Mouse (Mus musculus): ENCODE data around the gene Tbc1d17. TPM values are rescaled to one million over a fixed set of nuclear protein-coding genes. Genes with fewer than 3 reads are reported as not detected.
"Not testable (repeated sequence)": the region's sequence is repeated elsewhere in the genome, so short reads cannot be mapped to it uniquely, and the experiment has no call there.

The Tbc1d17 gene
- polyA plus RNA-seq, 1 experiment: 151 TPM

GRCm38 (mm10) chr7:44886964-44887363 is 38.1 kb upstream of the Tbc1d17 start:
- Histone ChIP-seq H3K4me1 (replicated peaks; ENCODE audit: control insufficient read depth, insufficient read depth, low read length) (peaks cover 17% of the 10 kb centered on the region), H3K36me3 (ENCODE audit: control insufficient read depth, insufficient read depth, low read length) (peaks cover 24% of the 10 kb centered on the region), H3K27me3 (ENCODE audit: control insufficient read depth, insufficient read depth, low read length) (no peaks in the 10 kb centered on the region), H3K4me3 (ENCODE audit: control insufficient read depth, insufficient read depth, low read length) (no peak overlapping the region), H3K27ac (ENCODE audit: control insufficient read depth, insufficient read depth, low read length) (no peak overlapping the region)
- WGBS: 89% methylated on average over 7 of the region's 7 CpGs
- DNase-seq: no peak
- TF ChIP-seq CTCF (IDR thresholded peaks at IDR 0.05; ENCODE audit: borderline replicate concordance, control insufficient read depth, extremely low read depth, insufficient read depth, low read length, poor library complexity) (no peak), POLR2A (IDR thresholded peaks at IDR 0.05; ENCODE audit: control insufficient read depth, extremely low read depth, insufficient read depth, low read length, poor library complexity) (no peak)

- Histone ChIP-seq H3K36me3 (ENCODE audit: control insufficient read depth, insufficient read depth, low read length) (peaks cover 28% of the 10 kb centered on the region), H3K4me3 (ENCODE audit: control insufficient read depth, insufficient read depth, low read length) (no peak overlapping the region), H3K27ac (ENCODE audit: control insufficient read depth, insufficient read depth, low read length) (no peak overlapping the region), H3K4me1 (replicated peaks; ENCODE audit: control insufficient read depth, insufficient read depth, low read length) (no peaks in the 10 kb centered on the region), H3K27me3 (ENCODE audit: control insufficient read depth, insufficient read depth, low read length) (no peaks in the 10 kb centered on the region)
- DNase-seq: no peak
- TF ChIP-seq CTCF (IDR thresholded peaks at IDR 0.05; ENCODE audit: borderline replicate concordance, control insufficient read depth, extremely low read depth, insufficient read depth, low read length, poor library complexity): no peak
- no peak for TF ChIP-seq POLR2A (IDR thresholded peaks at IDR 0.05; ENCODE audit: control insufficient read depth, extremely low read depth, insufficient read depth, low read length, poor library complexity)
- 96% methylated on average over 5 of the region's 5 CpGs for WGBS
These were observed 35.8 kb upstream of the Tbc1d17 start for GRCm38 (mm10) chr7:44884637-44885036.

- Histone ChIP-seq H3K4me3 (ENCODE audit: control insufficient read depth, insufficient read depth, low read length) (no peak overlapping the region), H3K36me3 (ENCODE audit: control insufficient read depth, insufficient read depth, low read length) (peaks cover 28% of the 10 kb centered on the region), H3K4me1 (replicated peaks; ENCODE audit: control insufficient read depth, insufficient read depth, low read length) (no peaks in the 10 kb centered on the region), H3K27me3 (ENCODE audit: control insufficient read depth, insufficient read depth, low read length) (no peaks in the 10 kb centered on the region), H3K27ac (ENCODE audit: control insufficient read depth, insufficient read depth, low read length) (no peak overlapping the region)
- DNase-seq: no peak
- TF ChIP-seq POLR2A (IDR thresholded peaks at IDR 0.05; ENCODE audit: control insufficient read depth, extremely low read depth, insufficient read depth, low read length, poor library complexity) (no peak), CTCF (IDR thresholded peaks at IDR 0.05; ENCODE audit: borderline replicate concordance, control insufficient read depth, extremely low read depth, insufficient read depth, low read length, poor library complexity) (no peak)
- WGBS: 98% methylated on average over 3 of the region's 3 CpGs
These were observed 34.2 kb upstream of the Tbc1d17 start for GRCm38 (mm10) chr7:44883036-44883435.

GRCm38 (mm10) chr7:44877833-44878232 is 29.0 kb upstream of the Tbc1d17 start:
- Histone ChIP-seq H3K36me3 (ENCODE audit: control insufficient read depth, insufficient read depth, low read length) (peaks cover 16% of the 10 kb centered on the region; the same call in 1 of the 2 replicates), H3K4me1 (replicated peaks; ENCODE audit: control insufficient read depth, insufficient read depth, low read length) (no peaks in the 10 kb centered on the region), H3K27me3 (ENCODE audit: control insufficient read depth, insufficient read depth, low read length) (no peaks in the 10 kb centered on the region), H3K27ac (ENCODE audit: control insufficient read depth, insufficient read depth, low read length) (no peak overlapping the region), H3K4me3 (ENCODE audit: control insufficient read depth, insufficient read depth, low read length) (no peak overlapping the region)
- WGBS: 93% methylated on average over 14 of the region's 14 CpGs
- no peak for DNase-seq
- no peak for TF ChIP-seq POLR2A (IDR thresholded peaks at IDR 0.05; ENCODE audit: control insufficient read depth, extremely low read depth, insufficient read depth, low read length, poor library complexity)
- no peak for TF ChIP-seq CTCF (IDR thresholded peaks at IDR 0.05; ENCODE audit: borderline replicate concordance, control insufficient read depth, extremely low read depth, insufficient read depth, low read length, poor library complexity)

GRCm38 (mm10) chr7:44871774-44872173 is 22.9 kb upstream of the Tbc1d17 start:
- not testable (repeated sequence) for H3K27me3 ChIP-seq (ENCODE audit: control insufficient read depth, insufficient read depth, low read length); H3K36me3 ChIP-seq (ENCODE audit: control insufficient read depth, insufficient read depth, low read length); H3K27ac ChIP-seq (ENCODE audit: control insufficient read depth, insufficient read depth, low read length); H3K4me3 ChIP-seq (ENCODE audit: control insufficient read depth, insufficient read depth, low read length); DNase-seq
- H3K4me1 ChIP-seq (replicated peaks; ENCODE audit: control insufficient read depth, insufficient read depth, low read length): peaks cover 14% of the 10 kb centered on the region
- WGBS: 93% methylated on average over 2 of the region's 2 CpGs

GRCm38 (mm10) chr7:44871181-44871580 is 22.3 kb upstream of the Tbc1d17 start:
- Histone ChIP-seq H3K36me3 (ENCODE audit: control insufficient read depth, insufficient read depth, low read length) (no peaks in the 10 kb centered on the region), H3K27me3 (ENCODE audit: control insufficient read depth, insufficient read depth, low read length) (no peaks in the 10 kb centered on the region), H3K4me3 (ENCODE audit: control insufficient read depth, insufficient read depth, low read length) (no peak overlapping the region), H3K4me1 (replicated peaks; ENCODE audit: control insufficient read depth, insufficient read depth, low read length) (peaks cover 17% of the 10 kb centered on the region), H3K27ac (ENCODE audit: control insufficient read depth, insufficient read depth, low read length) (no peak overlapping the region)
- DNase-seq: no peak
- WGBS: 88% methylated on average over 1 of the region's 1 CpGs
- TF ChIP-seq POLR2A (IDR thresholded peaks at IDR 0.05; ENCODE audit: control insufficient read depth, extremely low read depth, insufficient read depth, low read length, poor library complexity) (no peak), CTCF (IDR thresholded peaks at IDR 0.05; ENCODE audit: borderline replicate concordance, control insufficient read depth, extremely low read depth, insufficient read depth, low read length, poor library complexity) (no peak)

- TF ChIP-seq CTCF (IDR thresholded peaks at IDR 0.05; ENCODE audit: borderline replicate concordance, control insufficient read depth, extremely low read depth, insufficient read depth, low read length, poor library complexity) (no peak), POLR2A (IDR thresholded peaks at IDR 0.05; ENCODE audit: control insufficient read depth, extremely low read depth, insufficient read depth, low read length, poor library complexity) (no peak)
- H3K27me3 ChIP-seq (ENCODE audit: control insufficient read depth, insufficient read depth, low read length): no peaks in the 10 kb centered on the region
- no peak overlapping the region for H3K27ac ChIP-seq (ENCODE audit: control insufficient read depth, insufficient read depth, low read length)
- peaks cover 18% of the 10 kb centered on the region for H3K4me1 ChIP-seq (replicated peaks; ENCODE audit: control insufficient read depth, insufficient read depth, low read length)
- 90% methylated on average over 6 of the region's 6 CpGs for WGBS
- no peak for DNase-seq
- H3K36me3 ChIP-seq (ENCODE audit: control insufficient read depth, insufficient read depth, low read length): no peaks in the 10 kb centered on the region
- no peak overlapping the region for H3K4me3 ChIP-seq (ENCODE audit: control insufficient read depth, insufficient read depth, low read length)
These were observed 21.7 kb upstream of the Tbc1d17 start for GRCm38 (mm10) chr7:44870614-44871013.
